Mouse (Mus musculus) hindlimb bud, embryonic 11.5 days (tissue): Measurements from ENCODE around the gene Copz1.

Experiments
- DNase-seq: peaks from one replicate; pipeline ENCODE4 v3.0.0-alpha.2; 2012; ENCODE audit warnings: low read depth, low spot score; ENCODE audit errors: extremely low spot score

Copz1 gene

DNA sequence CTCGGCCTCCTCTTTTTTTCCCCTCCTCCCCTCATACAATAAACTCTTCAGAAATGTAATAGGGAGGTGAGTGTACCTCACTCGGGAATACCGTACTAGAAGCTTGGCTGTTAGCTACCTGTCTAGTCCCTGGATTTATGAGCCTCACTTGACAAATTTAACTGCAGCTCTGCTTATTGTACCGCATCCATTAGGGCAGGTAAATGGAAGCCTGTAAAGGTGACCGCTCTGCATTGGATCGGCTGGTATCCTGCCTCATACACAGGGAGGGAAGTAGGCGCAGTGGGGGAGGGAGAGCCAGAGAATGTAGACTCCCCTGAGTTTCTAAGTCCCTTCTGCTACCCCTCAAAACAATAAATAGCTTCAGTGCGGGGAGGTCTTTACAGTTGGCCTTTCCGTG lies 18.3 kb downstream of the Copz1 start:
- DNase-seq = no peak

DNA sequence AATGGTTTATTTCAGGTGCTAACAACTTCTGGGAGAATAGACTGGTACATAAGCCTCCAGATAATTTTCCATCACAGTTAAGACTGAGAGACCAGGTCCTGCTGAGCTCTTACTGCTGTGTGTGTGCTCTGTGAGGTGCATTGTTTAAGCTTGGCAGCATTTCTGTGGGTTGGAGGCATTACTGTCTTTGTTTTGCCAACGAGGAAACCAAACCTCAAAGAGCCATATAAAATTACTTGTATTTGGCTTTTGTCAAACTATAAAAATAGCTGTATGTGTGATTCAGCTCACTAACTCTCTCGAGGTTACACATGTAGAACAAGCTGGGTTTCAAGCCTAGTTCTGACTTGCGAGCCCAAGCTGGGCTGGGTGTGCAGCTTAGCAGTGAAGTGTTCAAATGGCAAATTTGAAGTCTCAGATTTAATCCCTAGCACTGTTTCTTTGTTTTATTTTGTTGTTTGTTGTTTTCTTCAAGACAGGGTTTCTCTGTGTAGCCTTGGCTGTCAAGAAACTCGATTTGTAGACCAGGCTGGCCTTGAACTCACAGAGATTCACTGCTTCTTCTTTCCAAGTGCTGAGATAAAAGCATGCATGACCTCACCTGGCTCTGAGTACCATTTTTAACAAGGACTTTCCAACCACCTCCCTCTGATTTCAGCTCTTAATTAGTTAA lies 20.3 kb downstream of the Copz1 start:
- no peak for DNase-seq

DNA sequence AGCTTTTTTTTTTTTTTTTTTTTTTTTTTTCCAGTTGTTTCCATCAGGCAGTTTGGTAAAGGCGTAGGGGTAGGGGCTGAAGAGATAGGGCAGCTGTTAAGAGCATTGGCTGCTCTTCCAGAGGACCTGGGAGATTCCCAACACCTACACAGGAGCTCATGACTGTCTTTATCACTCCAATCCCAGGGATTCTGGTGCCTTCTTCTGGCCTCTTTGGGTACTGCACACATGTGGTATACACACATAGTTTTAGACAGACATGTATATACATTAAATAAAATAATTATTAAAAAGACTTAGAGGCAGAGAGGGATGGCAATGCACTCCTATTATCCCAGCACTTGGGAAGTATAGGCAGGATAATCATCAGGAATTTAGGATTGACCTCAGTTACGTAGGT lies 20.9 kb downstream of the Copz1 start:
- DNase-seq = no peak

DNA sequence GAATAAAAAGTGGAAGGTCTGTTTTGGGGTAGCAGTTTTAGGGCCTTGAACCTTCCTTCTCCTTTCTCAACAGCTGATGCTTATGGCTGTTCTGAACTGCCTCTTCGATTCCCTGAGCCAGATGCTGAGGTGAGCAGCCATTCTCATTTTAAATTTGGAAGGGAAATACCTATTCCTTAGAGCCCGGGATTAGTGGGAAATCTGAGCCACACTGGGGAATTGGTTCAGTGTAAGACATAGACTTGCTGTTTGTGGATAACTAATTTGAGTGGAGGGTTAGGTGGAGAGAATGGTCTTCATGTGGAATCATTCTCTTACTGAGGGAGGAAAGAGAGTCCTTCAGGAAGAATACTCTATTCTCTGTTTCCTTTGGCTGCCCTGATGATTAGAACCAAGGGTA lies 22.1 kb downstream of the Copz1 start:
- no peak for DNase-seq

DNA sequence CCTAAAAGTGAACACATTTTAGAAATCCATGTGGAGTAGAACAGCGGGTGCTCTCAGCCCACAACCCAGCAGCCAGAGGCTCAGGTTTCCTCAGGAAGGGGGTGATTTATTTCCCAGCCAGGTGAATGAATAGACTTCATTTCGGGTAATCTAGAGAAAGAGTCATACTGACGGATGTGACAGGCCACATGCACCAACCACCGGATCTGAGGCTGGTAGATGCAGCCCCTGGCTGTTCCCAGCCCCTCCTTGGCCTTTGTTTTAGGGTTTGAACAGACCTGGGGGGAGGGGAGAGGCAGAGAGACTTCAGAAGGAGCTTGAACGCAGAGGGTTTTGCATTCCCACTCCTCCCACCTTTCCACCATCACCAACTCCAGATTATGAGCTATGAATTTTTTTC lies 23.3 kb downstream of the Copz1 start:
- no peak for DNase-seq

DNA sequence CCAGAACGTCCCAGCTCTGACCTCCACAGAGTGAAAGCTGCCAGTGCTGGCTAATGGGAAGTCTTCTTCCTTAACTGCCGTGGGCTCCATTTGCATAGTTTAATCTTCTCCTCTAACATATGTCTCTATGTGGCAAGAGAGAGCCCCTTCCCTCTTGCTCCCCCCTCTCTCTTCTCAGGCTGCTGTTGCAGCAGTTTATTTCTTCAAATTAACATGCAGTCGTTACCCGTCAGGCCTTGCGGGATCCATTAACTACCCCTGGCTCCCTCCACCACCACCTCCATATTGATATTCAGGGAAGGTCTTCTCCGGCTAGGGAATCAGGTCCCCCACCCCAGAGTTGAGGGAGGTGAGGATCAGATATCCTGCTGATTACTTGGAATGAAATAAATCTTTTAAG lies 24.8 kb downstream of the Copz1 start:
- no peak for DNase-seq

DNA sequence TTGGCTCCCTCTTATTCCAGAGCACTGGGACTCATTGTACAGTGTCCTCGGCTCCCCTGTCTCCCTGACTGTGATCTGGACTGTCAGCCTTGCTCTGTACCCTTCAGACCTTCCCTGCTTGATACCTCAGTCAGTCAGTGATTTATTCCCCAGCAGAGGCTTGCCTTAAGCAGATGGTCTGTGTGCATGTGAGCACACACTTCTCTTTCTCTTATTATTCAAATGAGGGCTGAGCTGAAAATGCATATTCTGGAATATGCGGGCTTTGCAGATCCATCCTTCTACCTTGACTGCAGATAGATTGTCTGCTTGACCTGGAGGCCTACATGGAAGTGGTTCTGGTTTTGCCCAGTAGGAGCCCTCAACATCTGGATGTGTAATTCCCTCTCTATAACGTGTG lies 25.5 kb downstream of the Copz1 start:
- DNase-seq = no peak

DNA sequence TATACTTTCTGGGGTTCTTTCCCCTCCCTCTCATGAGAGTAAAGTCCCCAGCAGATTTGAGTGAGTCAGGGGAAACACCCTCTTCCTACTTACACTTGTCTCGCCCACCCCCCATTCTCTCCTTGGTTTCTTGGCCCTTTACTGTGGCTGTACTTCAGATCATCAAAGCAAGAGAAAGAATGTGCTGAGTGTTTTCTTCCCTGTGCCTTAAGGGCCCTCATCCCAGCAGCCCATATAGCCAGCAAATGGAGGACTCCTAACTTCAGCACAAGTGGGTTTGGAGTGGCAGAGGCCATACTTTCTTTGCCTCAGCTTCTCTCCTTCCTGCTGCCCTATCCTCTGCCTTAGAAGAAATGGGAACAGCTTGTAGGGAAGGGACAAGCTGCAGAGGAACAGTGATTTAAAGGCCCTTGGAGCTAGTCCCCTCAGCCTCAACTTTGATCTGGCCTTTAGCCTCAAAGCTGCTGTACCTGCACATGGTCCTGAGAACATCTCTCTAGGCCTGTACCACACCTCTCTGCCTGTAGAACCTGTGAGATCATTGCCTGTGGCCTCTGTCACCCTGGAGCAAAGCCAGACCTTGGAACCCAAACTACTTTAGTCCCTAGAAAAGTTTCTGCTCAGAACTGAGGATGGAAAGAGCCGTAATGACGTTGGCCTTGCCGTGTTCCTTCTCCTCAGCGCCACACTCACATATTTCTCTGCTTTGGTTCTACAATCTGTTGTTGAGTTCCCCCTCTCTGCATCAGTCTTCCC lies 26.5 kb downstream of the Copz1 start:
- DNase-seq = no peak

DNA sequence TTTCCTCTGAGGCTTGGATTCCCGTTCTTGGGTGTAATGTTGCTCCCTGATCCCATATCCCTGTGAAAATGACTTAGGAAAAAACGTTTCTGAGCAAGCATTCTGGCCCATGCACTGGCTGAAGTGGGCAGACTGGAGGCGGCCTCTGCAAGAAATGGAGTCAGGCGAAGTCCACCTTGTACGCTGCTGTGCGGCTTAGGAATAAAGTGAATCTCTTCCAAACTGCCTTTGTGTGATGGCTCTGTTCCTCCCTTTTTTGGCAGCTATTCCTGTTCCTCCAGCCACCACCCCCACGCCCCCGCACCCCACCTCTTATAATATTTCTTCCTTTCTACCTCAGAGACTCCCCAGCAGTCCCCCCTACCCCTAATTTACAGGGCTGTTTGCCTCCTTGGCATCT lies 27.1 kb downstream of the Copz1 start:
- DNase-seq = no peak

DNA sequence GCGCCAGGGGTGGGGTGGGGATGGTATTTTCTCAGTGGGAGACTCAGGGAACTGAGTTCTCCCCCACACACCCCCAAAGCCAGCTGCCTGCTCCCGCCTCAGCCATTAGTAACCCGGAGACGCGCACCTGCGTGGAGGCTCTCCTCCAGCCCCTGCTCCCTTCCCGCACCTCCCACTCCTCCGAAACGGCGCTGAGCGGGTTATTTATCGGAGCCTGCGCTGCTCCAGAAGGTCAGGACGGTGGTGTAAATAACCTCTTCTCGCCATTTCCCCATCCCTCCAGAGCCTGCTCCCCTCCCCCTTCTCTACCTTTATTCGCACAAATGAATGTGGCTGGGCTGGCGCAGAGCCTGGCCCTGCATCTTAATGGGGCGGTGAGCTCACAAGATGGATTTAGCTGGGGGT lies 27.6 kb downstream of the Copz1 start:
- no peak for DNase-seq

DNA sequence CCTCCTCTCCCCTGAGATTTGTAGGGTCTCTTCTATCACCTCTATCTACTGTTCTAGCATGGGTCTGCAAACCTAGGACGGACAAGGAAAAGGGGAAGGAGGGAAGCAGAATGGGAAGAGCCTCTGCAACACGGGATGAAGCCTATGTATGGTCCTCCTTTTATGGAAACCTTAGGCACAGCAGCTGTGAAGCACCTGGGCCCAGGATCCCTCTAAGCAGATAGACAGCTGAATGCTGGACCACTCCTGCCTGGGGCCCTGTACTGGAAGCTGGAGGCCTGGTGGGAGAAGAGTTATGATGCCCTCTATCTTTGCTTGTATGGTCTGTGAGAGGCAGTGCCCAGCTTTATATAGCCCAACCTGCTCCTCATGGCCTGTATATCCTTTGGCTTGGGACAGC lies 28.0 kb downstream of the Copz1 start:
- no peak for DNase-seq

DNA sequence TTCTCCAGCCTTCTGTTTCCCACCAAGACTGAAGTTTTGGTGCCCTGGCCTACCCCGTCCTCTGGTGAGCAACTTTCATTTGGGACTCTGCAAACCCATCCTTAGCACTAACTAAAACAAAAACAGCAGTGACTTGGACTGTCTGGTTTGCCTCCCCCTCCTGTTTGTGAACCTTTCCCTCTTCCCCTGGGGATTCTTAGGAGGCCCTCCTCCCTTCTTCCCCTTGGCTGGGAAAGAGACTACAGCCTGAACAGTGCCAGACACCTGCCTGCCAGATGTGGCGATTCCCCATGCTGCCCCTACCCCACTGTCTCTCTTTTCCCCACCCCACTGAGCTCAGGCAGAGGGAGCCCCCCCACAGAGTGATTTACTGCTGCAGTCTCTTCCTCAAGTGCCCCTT lies 28.5 kb downstream of the Copz1 start:
- no peak for DNase-seq

DNA sequence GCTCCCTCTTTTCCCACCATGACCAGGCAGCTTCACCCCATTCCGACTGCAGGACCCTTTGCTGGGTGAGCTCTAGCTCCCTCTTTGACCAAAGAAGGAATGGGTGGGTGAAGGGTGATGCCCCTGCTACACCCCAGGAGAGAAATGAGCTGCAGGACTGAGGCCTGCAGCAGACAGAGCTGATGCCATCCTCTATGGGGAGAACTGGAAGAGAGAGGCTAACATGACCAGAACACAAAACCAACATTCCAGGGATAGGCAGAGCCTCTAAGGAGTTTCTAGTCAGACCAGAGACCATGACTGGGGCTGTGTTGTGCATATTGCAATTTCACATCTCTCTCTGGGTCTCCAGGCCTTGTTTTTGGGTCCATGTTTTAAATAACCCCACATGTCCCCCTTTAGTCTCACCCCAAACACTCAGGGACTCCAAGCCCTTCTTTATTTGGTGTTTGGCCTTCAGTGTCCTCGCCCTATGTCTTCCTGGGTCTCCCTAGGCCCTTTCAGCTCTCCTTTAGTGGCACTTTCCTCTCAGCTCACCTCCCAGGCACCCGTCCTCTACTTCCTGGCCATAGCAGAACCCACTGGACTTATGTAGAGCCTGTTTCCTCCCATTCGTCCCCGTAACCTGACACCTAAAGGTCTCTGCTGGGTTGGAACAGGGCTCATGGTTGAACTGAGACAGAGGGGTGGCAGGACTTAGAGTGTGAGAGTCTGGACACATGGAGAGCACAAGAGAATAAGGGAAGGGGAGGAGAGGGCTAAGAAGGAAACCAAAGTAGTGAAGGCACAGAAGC lies 29.2 kb downstream of the Copz1 start:
- DNase-seq = no peak

DNA sequence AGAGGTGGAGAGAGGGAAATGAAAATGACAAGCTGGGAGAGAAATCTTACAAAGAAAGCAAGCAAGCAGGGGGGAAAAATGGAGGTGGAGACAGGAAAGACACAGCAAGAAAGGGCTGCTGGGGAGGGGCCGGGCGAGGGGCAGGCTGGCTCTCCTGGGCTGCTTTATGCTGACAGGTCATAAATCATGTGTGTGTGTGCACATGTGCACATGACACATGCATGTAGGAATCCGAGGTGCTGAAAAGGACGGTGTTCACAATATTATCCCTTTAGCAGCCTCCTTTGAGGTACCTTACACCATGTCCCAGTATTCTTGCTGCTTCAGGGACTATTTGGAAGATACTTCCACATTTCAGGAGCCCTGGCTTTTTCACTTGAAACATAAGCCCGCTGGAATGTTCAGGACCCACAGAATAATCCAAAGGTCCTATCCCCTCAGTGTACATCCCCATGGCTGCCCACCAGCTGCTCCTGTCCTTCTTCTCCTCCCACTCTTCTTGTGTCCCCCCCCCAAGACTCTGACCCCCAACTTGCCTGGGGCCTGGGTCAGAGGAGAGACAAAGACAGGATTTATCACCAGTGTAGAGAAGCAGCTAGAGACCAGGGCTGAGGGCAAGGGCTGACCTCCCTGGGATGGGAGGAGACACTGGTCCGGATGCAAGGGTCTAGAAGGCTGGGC lies 30.0 kb downstream of the Copz1 start:
- no peak for DNase-seq

DNA sequence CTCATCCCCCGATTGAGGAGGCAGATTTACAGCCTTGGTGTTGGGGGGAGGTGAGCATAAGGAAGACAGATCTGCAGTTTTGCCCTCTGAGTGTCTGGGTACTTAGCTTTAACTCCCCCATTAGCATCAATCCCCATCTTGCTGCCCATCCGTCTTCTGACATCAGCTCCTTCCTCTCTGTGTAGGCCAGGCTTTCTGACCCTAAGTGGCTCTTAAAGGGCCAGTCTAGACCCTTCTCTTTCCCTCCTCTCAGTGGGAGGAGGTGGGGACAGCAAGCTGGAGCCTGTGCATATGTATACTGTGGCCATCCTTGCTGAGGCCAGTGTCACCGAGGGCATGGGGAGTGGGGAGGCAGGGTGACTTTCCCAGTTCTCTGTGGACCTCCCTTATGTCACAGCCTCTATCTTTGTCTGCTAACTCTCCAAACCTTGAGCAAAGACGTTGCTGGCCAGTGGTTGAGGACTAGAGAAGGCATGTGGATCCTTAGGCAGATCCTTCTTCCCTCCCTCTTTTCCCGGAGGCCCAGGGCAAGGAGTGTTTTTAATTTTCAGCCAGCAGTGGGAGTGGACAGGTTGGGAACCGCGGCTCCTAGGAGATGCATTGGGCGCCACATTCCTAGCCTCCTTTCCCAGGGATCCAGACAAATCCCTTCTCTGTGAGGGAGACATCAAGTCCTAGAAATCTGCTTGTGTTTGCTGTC lies 31.6 kb downstream of the Copz1 start:
- DNase-seq = no peak

DNA sequence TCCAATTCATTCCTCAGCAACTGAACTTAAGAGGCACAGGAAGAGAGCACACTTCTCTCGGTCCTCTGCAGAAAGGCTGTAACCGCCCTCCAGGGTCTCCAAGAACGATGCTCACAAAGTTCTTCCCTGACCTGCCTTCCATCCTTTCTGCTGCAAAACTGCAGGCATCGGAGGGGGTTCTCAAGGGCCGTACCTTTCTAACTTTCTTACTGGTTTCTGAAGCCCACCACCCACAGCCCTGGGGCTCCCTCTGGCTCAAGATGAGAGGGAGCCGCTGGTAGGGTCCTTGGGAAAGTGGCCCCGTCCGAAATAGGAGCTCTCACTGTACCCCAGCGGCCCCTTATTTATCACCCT lies 32.1 kb downstream of the Copz1 start:
- DNase-seq = no peak

DNA sequence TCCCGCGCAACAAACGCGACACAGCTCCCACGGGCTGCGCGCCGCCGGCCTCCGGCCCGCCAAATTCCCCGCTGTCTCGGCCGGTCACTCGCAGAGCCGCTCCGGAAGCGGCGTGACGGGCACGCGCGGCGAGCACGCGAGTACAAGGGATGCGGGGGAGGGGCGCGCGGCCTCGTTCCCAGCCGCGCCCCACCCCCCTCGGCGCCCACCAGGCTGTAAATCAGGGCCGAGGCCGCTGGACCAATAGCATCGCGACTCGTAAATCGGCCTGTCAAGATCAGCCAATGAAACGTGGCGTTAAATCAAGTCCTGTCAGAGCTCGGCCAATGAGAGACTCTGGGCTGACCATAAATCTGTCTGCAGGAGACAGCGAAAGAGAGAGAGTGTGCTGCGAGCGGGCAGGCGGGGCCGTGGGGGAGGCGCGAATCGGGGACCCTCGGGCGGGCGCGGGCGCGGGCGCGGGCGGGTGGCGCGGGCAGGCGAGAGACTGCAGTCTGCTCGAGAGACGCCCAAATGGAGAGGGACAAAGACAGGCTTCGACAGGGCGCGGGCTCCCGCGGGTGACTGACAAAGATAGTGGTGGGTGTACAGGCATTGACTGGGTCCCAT lies 32.7 kb downstream of the Copz1 start:
- peak; percentile 98 for DNase-seq

DNA sequence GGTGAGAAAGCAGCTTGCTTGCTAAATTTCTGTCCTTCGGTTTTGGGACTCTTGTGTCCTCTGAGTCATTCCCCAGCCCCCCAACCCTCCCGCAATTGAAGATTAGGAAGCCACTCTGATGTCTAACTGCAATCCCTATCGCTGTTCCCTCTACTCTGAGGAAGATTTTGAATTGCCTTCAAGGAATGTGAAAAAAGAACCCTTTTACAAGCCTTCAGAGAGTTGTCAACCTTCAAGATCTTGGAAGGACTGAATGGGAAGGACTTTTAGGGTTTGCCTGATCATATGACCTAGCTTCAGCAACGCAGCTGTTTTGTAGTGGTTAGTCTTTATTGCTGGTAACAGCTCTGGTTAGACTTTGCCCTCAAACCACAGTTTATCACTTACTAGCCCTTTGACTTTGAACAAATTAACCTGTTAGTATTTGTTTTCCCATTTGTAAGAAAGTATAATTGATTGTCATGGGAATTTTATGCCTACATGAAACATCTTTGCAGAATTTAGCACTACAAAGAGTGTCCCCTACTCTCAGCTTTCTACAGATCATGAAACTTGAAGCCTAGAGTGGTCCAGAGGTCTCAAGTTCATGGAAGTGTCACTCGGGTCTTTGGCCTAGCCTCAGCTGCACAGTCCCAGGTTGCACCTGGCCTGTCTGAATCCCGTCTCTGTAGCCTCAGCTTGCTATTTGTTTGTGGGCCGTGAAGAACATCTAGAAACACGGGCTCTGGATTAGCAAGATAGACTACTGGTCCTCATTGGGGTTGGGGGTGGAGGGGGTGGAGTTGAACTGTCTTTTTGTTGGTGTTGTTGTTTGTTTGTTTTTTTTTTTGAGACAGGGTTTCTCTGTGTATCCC lies 33.5 kb downstream of the Copz1 start:
- DNase-seq = no peak

DNA sequence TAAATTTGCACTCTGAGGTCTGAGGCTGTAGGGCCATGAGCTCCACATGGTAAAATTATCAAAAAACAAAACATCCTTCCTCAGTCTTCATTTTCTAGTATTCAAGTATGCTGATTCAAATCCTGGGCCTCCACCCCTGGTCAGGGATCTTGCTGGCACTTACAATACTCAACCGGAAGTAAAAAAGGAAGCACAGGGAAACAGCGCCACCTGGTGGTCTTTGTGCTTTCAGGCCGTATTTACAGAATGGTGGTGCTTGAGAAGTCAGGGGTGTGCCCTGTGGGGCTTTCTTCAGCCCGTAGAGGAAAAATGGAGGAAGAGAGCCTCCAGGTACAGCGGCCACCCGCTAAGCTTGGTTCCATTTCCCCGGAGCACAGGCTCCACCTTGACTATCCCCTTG lies 34.6 kb downstream of the Copz1 start:
- DNase-seq = peak; percentile 99
